Mouse (Mus musculus) gastrocnemius, postnatal 14 days (tissue): ENCODE measurements at regions not wholly inside any gene's neighbourhood (a gene's known extent, or its start where the extent isn't known, plus 50 kb on each side); places are given as distances from the start of the nearest gene placed in this dataset.

Source experiments
- DNase-seq: peaks from one replicate; pipeline ENCODE4 v3.0.0; 2021; ENCODE audit warnings: mixed read lengths
- intact Hi-C: fragments of 180-260 bp; cut with DNase I; formaldehyde crosslinking; loops from one replicate; pipeline ENCODE4 v1.15.1; 2025; ENCODE audit warnings: low total_unique reads

DNA sequence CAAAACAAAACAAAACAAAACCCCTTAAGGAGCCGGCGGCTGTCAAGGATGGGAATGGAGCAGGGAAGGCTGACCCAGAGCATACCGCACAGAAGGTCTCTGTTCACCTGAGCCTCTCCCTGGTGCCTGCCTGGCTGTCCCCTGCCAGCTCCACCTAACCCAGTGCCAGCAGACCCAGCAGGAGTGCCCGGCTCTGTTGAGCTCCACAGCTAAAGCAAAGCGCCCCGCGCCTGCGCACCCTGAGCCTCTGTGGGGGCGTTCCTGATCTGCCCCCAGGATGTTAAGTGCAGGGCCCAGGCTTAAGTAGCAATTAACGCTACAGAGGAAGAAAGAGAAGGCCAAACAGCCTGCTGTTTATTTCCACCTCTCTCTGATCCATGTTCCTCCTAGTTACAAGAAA, 111.5 kb downstream of the Mrm1 start:
- intact Hi-C loops, result no loop called here

DNA sequence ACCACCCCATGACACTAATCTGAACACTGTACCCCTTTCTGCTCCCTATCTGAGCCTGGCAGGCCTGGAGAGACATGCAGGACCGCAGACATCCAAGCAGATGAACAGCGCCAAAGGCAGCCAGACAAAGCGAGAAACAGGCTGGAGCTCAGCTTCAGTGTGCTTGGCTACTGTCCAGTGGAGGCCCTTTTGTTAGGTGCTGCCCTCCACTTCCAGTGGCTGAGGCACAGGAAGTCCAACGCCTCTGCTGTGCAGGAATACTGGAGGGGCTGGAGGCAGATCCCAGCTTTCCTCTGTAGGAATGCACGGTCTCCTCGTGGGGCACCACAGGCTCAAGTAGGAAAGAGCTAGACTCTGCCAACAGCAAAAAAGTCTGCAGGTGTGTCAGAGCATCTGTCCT, 112.6 kb downstream of the Mrm1 start:
- intact Hi-C loops, result no loop called here
- DNase-seq, result no peak

More for the DNA sequence above, 111.5 kb downstream of the Mrm1 start:
- DNase-seq, result no peak

DNA sequence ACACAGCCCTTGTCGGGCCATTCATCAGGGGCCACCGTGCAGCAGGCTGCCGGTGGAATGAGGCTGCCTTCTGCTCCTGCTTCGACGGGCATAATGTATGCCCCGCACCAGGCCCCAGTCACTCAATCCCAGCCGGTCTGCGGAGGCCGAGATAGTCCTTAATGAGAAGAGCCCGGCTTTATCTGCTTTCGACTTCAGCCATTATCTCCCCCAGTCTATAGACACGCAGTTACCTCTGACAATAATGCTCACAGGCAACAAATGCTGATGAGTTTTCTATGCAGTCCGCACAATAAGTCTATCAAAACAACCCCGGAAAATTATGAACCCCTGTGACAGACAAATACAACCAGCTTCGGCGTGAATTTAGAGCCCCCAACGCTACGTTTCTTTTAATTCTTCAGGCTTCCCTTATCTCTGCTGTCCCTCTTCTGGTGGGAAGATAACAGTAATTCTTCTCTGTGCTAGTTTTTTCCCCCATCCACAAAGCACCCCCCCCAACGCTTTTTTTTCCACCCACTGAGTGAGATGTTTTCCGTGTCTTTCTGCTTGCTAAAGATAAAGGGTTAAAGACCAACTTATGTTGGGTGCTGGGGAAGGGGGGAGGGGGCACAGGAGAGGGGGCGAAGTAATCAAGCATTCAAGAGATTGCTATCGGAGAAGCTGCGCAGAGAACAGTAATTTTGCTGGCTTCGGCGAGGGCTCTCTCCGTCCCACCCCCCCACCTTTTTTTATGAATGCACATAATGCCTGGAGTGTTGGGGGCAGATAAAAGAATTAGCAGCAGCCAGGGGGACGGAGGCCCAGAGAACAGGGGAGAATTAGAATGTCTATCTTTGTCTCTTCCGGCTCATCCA, 117.8 kb downstream of the Mrm1 start:
- no peak for DNase-seq
- intact Hi-C loops, result no loop called here

DNA sequence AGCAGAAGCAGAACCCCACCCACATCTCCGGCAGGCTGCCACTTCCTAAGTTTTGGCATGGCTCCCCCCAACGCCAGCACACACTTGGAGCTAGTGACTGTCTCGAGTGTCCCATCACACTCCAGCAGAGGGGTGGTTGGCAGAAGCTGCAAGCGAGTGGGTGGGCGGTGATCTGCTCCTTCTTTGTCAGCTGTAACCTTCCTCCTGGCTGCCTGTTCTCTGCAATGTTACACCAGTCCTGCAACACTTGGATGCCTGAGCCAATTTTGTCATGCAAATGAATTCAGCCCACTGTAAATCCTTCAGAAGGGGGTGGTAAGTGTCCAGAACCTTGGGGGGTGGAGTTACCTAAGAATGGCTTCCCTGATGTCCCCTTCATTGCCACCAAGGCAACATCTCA, 121.8 kb downstream of the Mrm1 start:
- intact Hi-C loops, result no loop called here

DNA sequence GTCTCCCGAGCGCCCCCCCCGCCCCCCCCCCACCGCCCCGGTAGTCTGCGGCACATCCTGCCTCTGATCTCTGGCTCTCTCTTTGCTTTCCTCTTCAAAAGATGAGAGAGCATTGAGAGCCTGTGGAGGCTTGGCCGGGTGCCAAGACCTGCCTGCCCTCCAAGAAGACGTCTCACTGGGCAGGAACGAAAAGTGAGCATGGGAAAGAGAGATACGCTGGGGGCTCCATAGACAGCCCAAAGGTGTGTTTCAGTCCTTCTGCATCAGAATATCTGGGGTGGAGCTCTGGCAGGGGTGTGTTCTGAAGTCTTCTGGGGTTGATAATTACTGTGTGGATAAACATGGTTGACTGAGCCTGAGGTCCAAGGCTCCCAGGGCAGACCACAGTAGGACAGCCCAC, 126.7 kb downstream of the Mrm1 start:
- no peak for DNase-seq
- intact Hi-C loops, result no loop called here

More for the DNA sequence above, 121.8 kb downstream of the Mrm1 start:
- no peak for DNase-seq

DNA sequence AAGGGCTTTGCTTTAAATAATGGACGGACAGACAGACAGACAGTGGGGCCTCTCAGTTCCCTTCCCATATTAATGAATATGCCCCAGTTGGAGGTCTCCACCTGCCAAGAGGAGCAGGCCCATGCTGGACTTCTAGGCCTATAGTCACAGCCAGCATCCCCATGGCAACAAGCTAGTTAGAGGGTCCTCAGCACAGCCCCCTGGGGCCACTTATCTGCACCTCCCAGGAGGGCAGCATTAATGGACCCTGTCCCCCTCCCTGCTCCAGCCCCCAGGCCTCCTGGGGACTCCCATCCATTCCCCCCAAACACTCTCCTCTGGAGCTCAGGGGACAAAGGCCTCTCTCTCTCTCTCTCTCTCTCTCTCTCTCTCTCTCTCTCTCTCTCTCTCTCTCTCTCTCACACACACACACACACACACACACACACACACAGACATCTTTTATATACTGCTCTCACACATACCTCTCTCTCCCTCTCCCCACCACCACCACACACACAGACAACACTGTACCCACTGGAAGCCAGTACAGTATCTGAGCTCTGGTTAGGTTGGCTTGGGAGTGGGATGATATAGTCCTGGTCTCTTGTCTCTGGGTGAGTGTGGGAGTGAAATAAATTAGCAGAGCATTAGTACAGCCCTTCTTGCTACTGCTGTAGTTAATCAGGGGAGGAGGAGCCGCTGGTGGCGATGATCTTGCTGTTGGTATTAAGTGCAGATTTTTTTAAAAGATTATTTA, 127.7 kb downstream of the Mrm1 start:
- no peak for DNase-seq
- intact Hi-C loops, result no loop called here

DNA sequence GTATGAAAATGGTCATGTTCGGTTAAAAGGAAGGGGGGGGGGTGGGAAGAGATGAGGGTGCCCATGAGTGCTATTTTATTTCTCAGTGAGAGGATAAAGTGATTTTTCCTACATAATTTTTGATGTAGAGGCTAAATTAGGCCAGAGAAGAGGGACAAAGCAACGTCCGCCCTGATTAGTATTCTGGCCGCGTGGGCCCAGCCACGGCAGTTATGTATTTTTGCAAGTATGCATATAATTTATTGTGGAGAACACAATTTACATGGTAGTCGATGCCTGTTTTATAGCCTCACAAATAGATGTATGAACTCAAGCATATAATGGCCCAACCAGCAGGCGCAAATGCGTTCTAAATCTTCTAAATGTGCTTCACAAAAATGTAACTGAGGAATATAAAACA, 132.8 kb downstream of the Mrm1 start:
- DNase-seq, result no peak
- intact Hi-C loops, result no loop called here

DNA sequence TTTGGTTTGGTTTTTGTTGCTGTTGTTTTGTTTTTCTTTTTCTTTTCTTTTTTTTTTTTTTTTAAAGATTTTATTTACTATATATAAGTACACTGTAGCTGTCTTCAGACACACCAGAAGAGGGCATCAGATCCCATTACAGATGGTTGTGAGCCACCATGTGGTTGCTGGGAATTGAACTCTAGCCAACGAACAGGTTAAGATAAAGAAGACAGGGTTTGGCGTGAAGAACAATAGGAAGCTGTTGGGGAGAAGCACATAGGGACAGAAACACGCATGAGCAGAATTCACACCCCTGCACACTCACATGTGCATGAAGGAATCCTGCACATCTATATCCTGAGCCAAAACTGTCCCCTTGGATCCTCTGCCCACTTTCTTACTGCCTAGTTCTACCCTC, 135.0 kb downstream of the Mrm1 start:
- DNase-seq, result no peak
- intact Hi-C loops, result no loop called here

DNA sequence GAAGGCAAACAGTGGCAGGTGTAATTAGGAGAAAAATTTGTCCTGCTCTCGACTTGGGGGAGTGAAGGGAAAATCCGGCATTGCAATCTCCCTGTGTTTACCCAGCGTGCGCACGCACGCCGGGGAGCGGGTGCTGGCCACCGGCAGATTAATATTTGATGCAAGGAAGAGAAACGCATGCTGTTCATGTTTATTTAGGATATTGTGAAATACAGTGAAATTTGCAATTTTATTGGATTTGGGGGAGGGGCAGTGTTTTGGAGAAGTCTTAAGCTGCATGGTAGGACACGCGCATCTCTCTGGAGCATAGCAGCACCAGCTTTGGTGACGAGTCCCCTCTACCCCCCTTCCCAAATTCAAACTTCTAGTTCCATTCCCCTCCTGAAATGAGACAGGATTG, 136.4 kb downstream of the Mrm1 start:
- intact Hi-C loops, result no loop called here
- DNase-seq, result no peak

DNA sequence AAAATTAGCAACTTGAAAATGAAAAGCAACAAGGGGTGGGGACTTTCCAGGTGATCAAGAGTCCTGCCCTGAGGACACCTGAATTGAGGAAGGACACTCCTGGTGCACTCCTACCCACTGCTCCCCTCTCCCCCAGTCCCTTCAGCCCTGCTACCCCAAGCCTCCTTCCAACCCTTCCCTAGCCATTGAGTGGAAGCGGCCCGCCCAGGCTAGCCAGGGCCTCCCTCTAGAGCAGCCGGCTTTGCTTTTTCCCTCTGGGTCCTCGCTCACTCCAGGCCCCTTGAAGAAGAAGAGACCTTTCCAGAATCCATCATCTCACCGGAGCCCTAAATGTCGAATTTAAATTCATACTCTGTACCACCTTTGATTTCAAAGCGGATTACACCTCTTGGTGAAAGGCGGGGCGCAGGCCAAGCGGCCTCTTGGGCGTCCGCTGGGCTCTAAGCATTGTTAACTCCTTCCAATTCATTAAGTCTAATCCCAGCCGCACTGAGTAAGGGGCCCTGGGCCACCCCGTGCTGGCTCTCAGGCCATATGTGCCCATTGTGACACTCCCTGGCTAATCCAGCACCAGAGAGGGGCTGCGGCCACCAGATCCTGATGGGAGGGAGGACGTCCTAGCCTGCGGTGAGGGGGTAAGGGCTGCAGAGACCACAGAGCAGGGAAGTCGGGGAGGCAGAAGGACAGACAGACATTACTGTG, 142.8 kb downstream of the Mrm1 start:
- no peak for DNase-seq
- intact Hi-C loops, result no loop called here

DNA sequence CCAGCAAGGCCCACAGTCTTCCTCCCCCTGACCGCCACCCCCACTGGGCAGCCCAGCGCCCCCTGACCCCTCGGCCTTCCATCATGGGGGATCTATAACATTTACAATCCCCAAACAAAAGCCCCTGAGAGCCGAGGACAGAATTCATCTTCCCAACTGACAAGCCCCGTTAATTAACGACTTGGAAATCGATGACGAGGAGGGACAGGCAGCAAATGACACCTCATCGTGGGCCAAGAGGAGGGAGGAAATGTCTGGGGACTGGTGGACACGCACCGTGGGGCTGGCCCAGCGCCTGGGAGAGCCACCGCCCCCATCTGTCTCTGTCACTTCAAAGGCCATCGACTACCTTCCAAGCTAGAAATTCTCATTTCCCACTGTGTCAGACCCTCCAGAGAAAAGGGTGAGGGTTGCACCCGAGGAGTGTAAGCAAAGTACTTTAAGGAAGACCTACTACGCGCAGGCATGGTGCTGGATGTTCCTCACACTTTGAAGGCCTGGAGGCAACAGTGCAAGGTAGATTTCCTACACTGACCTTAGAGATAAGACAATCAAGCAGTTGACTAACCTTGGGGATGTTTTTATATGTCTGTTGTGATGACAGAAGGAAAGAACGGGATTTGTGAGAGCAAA, 146.4 kb downstream of the Mrm1 start:
- intact Hi-C loops, result no loop called here
- DNase-seq, result no peak

DNA sequence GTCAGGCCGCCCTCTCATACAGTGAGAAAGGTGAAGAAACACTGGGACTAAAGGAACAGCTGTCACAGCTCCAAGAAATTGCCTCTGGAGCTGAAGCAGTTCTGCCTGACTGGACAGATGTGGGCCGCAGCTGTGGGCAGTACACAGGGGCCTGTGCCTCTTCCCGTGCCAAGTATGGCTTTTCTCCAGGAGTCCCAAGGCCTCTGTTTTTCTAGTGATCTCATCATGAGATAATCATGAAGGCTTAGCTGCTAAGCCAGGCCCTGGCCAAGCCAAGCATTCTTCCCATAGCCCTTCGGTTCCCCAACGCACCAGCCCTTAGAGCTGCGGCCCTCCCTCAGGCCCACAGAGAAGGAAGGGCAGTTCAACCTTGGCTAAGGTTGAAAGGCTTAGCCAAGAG, 146.2 kb upstream of the Lhx1 start:
- intact Hi-C loops, result no loop called here
- DNase-seq, result peak; percentile 14

DNA sequence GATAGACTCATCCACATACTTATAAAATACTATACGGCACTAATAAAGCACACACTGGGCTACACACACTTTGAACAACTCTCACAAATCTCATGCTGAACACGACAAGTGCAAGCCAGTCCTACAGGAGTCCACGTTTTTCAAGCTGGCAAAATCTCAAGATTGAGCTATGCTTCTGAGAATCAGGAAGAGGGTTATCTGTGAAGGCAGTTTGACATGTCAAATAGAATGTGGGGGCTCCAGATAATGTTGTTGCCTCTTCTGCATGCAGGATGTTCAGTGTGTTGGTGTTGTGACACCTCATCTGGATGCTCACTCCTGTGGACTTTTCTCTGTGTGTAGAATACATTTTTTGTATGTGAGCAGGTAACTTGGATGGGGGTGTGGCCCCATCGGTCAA, 142.4 kb upstream of the Lhx1 start:
- DNase-seq, result no peak
- intact Hi-C loops, result no loop called here

DNA sequence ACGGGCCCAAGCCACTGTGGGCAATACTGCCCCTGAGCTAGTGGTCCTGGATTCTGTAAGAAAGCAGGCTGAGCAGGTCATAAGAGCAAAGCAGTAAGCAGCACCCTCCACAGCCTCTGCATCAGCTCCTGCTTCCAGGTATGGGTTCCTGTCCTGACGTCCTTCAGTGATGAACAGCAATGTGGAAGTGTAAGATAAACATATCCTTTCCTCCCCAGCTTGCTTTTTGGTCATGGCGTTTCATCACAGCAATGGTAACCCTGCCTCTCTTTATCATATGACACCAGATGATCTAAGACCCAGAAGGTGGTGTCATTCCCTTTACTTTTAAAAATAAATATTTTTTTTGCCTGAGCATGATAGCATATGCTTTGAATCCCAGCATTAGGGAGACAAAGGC, 138.9 kb upstream of the Lhx1 start:
- intact Hi-C loops, result no loop called here
- no peak for DNase-seq

DNA sequence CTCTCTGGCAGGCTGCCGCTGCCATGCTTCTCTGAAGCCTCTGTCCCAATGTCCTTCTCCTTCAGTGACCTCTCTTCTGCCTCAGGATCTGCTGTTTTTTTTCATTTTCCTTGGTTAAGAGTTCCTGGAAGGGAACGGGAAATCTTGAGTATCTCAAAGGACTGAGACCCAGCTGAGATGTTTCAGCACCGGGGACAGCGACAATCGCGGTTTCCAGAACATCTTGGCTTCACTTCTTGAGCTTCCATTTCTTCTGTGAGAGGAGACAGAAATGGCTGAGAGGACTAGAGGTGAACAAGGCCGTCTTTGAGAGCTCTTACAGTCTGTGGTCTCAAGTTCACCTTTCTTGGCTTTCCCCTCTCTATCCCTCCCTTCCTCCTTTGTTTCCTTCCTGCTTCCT, 136.6 kb upstream of the Lhx1 start:
- intact Hi-C loops, result no loop called here
- peak; percentile 45 for DNase-seq

DNA sequence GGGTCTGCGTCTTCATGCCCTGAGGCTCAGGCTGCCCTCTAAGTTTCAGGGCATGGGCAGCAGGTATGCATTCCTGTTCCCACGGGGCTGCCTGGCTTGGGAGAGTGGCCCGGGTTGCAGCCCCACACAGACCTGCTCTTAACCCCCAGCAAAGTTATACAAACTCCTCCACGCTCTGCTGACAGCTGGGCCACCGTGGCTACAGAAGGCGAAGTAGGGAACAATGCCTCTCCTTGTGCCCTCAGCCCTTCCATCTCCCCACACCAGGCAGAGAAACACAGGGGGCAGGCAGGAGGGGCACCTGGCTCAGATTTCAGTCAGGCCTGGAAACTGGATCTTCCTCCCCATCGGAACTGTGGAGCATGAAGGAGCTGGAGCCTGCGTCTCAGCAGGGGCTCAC, 135.5 kb upstream of the Lhx1 start:
- intact Hi-C loops, result no loop called here
- no peak for DNase-seq

DNA sequence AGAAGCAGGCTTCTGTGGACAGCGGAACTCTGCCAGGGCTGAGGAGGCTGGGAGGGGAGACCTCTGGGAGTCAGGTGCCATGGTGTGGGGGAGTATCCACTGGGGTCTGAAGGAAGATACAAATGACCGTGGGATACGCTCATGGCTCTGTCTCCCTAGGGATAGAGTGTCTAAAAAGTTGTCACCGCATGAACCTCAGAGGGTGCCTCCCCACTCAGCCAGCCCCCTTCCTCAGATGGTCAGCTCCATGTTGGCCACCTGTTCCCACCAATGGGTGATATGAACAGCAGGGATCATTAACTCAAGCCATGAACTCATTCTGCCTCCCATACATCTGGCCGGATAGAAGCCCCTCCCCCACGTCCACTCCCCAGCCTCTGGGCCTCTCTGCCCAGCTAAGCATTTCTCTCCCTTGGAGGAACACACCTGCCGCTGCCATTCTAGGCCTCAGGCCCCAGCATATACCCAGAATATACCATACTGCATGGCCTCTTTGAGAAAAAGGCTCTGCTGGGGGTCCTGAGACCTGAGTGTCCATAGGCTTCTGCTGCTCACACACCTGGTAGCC, 134.1 kb upstream of the Lhx1 start:
- no peak for DNase-seq
- intact Hi-C loops, result no loop called here

DNA sequence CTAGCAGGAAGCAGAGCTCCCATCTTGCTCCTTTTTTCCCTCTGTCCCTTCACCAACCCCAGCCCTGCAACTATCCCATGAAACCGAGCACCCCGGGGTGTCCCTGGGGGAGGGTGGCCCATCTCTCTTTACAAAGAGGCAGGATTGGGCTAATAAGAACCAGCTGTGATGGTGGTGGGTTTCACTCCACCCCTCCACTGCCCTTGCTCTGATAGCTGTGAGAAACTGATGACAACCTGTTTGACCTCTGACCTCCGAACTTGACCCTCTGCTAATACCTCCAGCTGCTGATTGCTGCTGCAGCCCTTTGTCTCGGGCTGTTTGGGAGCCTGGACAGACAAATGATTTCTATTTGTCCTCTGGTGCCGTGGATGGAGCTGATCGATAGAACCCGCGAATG, 128.1 kb upstream of the Lhx1 start:
- no peak for DNase-seq
- intact Hi-C loops, result no loop called here

DNA sequence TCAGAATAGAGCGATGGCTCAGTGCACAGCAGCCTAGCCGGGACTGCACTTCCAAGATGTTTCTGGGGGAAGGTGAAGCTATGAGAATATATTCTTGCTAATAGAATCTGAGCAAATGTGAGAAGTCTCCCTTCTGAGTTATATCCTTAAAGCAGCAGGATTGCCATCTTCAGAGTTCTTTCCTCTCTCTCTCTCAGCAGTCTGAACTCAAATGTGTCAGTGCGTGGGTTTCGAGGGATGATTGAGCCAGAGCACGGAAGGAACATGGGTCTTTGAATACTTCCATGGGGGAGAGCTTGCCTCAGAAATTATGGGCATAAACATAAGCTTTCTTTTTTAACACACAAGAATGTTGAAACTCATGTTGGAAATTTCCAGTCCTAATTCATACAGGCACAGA, 123.6 kb upstream of the Lhx1 start:
- no peak for DNase-seq
- intact Hi-C loops, result no loop called here

DNA sequence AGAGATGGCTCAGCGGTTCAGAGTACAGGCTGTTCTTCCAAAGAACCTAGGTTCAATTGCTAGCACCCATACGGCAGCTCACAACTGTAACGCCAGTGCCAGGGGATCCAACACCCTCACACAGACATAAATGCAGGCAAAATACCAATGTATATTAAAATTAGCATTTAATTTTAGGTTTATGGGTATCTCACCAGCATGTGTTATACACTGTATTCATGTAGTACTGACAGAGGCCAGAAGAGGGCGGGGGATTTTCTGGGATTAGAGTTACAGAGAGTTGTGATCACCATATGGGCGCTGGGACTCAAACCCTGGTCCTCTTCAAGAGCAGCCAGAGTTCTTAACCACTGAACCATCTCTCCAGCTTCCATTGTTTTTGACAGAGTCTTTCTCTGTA, 121.8 kb upstream of the Lhx1 start:
- intact Hi-C loops, result no loop called here
- no peak for DNase-seq
